Mouse (Mus musculus): ENCODE data around the gene Bcl11b. TPM values are rescaled to one million over a fixed set of nuclear protein-coding genes. Genes with fewer than 3 reads are reported as not detected.

Gene Bcl11b
- polyA plus RNA-seq, 1 experiment from 2014 or later = 2.6 TPM

DNA sequence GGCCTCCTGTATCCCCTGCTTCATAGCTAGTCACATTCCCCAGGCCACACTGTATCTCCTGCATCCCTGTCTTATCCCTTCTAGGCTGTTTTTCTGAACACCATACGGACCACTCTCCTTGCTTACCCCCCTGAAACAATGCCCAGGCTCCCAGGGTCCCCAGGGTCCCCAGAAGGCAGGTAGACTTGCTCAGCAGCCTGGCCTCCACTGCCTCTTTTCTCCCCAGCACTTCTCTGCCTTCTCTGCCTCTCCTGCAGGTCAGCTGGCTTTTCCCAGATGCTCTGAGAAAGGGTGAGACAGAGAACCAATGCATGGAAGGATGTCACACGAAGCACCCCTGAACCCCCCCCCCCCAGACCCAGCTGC, 2.7 kb downstream of the Bcl11b start:
- no peak overlapping the region for H3K9ac ChIP-seq (ENCODE audit: low read length)
- H3K4me3 ChIP-seq (replicated peaks; ENCODE audit: low read length) = peak overlapping the region; percentile 75; the same call in 1 of the 2 replicates
- WGBS = 46% methylated on average over 2 of the region's 2 CpGs
- H3K4me1 ChIP-seq (ENCODE audit: control insufficient read depth, insufficient read depth, low read length) = peaks cover 10% of the 10 kb centered on the region; the same call in 1 of the 2 replicates
- H3K27me3 ChIP-seq (ENCODE audit: control insufficient read depth, insufficient read depth, low read length) = peaks cover 12% of the 10 kb centered on the region
- H3K36me3 ChIP-seq (ENCODE audit: control insufficient read depth, insufficient read depth, low read length) = no peaks in the 10 kb centered on the region
- ATAC-seq (ENCODE audit: insufficient read depth, low FRiP score) = no peak
- no peak overlapping the region for H3K27ac ChIP-seq (ENCODE audit: low read length)
- H3K4me2 ChIP-seq (ENCODE audit: low read depth, low read length) = peak overlapping the region; percentile 93
- H3K9me3 ChIP-seq (replicated peaks; ENCODE audit: control insufficient read depth, low read length) = no peaks in the 10 kb centered on the region

DNA sequence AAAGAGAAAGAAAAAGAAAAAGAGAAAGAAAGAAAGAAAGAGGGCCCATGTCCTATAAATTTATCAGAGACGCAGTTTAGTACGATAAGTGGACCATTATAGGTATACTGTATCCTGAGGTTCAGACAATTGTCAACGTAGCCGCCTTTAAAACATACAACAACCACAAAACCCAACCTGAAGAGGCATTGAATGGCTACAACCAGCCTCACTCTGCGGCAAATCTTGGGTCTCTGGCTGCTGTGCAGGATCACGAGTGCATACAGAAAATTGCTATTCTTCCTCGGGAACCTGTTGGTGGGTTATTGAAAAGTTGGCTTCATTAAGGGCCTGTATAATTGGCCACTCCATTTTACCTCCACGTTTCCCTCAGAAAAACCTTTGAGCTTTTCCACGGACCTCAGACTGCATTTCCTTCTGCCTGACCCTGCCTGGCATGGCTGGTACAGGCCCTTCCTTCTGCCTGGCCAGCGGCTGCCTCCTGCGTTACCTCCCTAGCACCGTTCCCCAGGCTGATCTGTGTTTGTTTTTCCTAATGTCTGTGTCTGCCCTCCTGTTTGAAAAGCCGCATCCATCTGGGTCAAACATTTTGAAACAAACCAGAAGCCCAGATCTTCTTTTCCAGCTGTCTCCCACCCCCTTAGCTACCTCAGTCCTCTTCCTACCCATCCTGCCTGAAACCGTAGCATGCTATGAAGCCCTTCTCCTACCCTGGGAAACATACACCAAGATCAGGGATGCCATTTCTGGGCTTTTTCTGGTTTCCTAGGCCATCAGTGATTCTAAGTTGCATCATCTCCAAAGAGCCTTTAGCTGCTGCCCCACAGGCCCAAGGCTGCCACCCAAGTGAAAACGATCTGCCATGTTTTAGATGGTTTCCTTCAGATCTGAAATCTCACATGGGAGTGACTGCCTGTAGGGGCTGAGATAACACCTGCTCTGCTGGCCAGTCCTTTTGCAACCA, 3.4 kb downstream of the Bcl11b start:
- H3K4me1 ChIP-seq (ENCODE audit: control insufficient read depth, insufficient read depth, low read length) = peaks cover 8% of the 10 kb centered on the region; the same call in 1 of the 2 replicates
- no peak overlapping the region for H3K9ac ChIP-seq (ENCODE audit: low read length)
- H3K36me3 ChIP-seq (ENCODE audit: control insufficient read depth, insufficient read depth, low read length) = no peaks in the 10 kb centered on the region
- peaks cover 10% of the 10 kb centered on the region for H3K27me3 ChIP-seq (ENCODE audit: control insufficient read depth, insufficient read depth, low read length)
- H3K9me3 ChIP-seq (replicated peaks; ENCODE audit: control insufficient read depth, low read length) = no peaks in the 10 kb centered on the region
- H3K27ac ChIP-seq (ENCODE audit: low read length) = no peak overlapping the region
- 71% methylated on average over 15 of the region's 15 CpGs for WGBS
- H3K4me3 ChIP-seq (replicated peaks; ENCODE audit: low read length) = peak overlapping the region; percentile 75; the same call in 1 of the 2 replicates
- peak overlapping the region; percentile 93 for H3K4me2 ChIP-seq (ENCODE audit: low read depth, low read length)
- ATAC-seq (ENCODE audit: insufficient read depth, low FRiP score) = no peak

DNA sequence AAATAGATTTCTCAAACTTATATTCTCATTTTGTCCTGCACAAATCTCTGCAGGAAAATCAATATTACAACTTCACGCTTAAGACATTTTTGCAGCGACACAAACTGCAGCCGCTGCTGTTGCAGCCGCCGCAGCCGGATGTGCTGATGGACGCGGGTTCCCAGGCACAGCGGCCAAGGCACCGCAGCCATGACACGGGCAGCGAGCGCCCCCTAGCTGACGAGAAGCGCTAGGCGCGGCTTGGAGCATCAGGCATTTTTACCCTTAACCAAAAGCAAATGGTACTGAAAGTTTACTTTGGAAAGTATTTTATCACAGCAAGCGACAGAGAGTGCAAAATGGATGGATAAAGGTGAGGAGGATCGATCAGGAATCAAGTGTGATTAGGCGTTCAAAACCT, 4.7 kb downstream of the Bcl11b start:
- H3K9ac ChIP-seq (ENCODE audit: low read length) = no peak overlapping the region
- no peaks in the 10 kb centered on the region for H3K4me1 ChIP-seq (ENCODE audit: control insufficient read depth, insufficient read depth, low read length)
- no peak overlapping the region for H3K4me3 ChIP-seq (replicated peaks; ENCODE audit: low read length)
- no peak overlapping the region for H3K27ac ChIP-seq (ENCODE audit: low read length)
- 0 out of 2 replicates have a peak, but pooled peaks cover 4% of the 10 kb centered on the region for H3K27me3 ChIP-seq (ENCODE audit: control insufficient read depth, insufficient read depth, low read length)
- no peaks in the 10 kb centered on the region for H3K36me3 ChIP-seq (ENCODE audit: control insufficient read depth, insufficient read depth, low read length)
- ATAC-seq (ENCODE audit: insufficient read depth, low FRiP score) = no peak
- H3K9me3 ChIP-seq (replicated peaks; ENCODE audit: control insufficient read depth, low read length) = no peaks in the 10 kb centered on the region
- WGBS = under 1% methylated on average over 20 of the region's 20 CpGs
- peak overlapping the region; percentile 18; the same call in 1 of the 2 replicates for H3K4me2 ChIP-seq (ENCODE audit: low read depth, low read length)

DNA sequence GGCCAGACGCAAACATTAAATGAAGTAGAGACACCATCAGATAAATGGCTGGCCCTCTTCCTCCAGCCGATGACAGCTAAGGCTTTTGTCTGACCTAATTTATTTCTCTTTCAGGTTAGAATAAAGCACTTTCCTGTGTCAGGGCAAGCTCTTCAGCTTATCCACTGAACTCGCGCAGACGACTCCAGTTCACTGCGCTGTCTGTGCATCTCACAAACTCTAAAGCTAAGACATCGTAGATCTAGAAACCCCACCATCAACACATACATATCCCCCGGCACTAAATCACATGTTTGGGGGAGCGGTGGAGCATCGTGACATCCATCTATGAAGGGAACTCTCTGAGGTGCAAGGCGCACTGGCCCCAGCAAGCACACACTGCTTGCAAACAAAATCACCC, 5.5 kb downstream of the Bcl11b start:
- ATAC-seq (ENCODE audit: insufficient read depth, low FRiP score) = no peak
- no peak overlapping the region for H3K9ac ChIP-seq (ENCODE audit: low read length)
- no peak overlapping the region for H3K27ac ChIP-seq (ENCODE audit: low read length)
- no peaks in the 10 kb centered on the region for H3K4me1 ChIP-seq (ENCODE audit: control insufficient read depth, insufficient read depth, low read length)
- H3K4me2 ChIP-seq (ENCODE audit: low read depth, low read length) = no peak overlapping the region
- no peaks in the 10 kb centered on the region for H3K36me3 ChIP-seq (ENCODE audit: control insufficient read depth, insufficient read depth, low read length)
- WGBS = 56% methylated on average over 11 of the region's 11 CpGs
- H3K27me3 ChIP-seq (ENCODE audit: control insufficient read depth, insufficient read depth, low read length) = 0 out of 2 replicates have a peak, but pooled peaks cover 4% of the 10 kb centered on the region
- H3K9me3 ChIP-seq (replicated peaks; ENCODE audit: control insufficient read depth, low read length) = no peaks in the 10 kb centered on the region
- no peak overlapping the region for H3K4me3 ChIP-seq (replicated peaks; ENCODE audit: low read length)

DNA sequence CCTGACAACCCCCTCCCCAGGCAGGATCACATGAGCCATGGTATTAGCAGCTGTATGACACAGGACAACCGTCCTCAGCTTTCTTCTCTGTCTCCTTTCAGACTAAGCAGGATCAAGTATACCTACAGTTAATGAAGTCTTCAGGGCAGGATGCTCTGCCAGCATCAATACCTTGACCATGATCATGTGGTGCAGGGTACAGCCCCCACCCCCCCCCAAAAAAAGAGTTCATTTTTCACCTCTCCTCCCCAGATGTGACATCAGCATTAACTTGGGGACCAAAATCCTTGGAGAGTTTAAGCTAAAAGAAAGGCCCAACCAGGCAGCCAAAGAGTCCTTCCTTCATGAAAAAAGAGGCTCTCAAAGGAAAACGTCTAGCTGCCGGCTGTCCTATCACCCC, 6.2 kb downstream of the Bcl11b start:
- Histone ChIP-seq H3K4me2 (ENCODE audit: low read depth, low read length) (no peak overlapping the region), H3K36me3 (ENCODE audit: control insufficient read depth, insufficient read depth, low read length) (no peaks in the 10 kb centered on the region), H3K4me1 (ENCODE audit: control insufficient read depth, insufficient read depth, low read length) (no peaks in the 10 kb centered on the region), H3K9ac (ENCODE audit: low read length) (no peak overlapping the region), H3K27me3 (ENCODE audit: control insufficient read depth, insufficient read depth, low read length) (0 out of 2 replicates have a peak, but pooled peaks cover 4% of the 10 kb centered on the region), H3K4me3 (replicated peaks; ENCODE audit: low read length) (no peak overlapping the region), H3K27ac (ENCODE audit: low read length) (no peak overlapping the region), H3K9me3 (replicated peaks; ENCODE audit: control insufficient read depth, low read length) (no peaks in the 10 kb centered on the region)
- WGBS = 46% methylated on average over 3 of the region's 3 CpGs
- no peak for ATAC-seq (ENCODE audit: insufficient read depth, low FRiP score)

DNA sequence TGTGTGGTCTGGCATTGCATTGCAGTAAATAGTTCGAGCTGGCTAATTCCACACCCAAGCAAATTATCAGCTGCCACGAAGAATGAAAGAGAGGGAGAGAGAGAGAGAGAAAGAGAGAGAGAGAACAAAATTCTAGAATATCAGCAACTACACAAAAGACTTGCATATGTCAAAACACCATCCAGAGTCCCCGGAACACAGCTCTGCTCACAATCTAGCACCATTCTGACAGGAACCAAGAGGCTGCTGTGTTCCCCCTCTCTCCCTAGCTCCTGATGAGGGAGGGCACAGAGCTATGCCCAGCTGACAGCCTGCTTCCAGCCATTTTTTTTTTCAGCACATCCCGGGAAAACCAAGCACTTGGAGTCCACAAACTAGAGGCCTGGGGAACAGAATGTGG, 6.6 kb downstream of the Bcl11b start:
- 42% methylated on average over 4 of the region's 4 CpGs for WGBS
- ATAC-seq (ENCODE audit: insufficient read depth, low FRiP score) = no peak
- Histone ChIP-seq H3K4me3 (replicated peaks; ENCODE audit: low read length) (no peak overlapping the region), H3K4me2 (ENCODE audit: low read depth, low read length) (no peak overlapping the region), H3K27me3 (ENCODE audit: control insufficient read depth, insufficient read depth, low read length) (0 out of 2 replicates have a peak, but pooled peaks cover 4% of the 10 kb centered on the region), H3K27ac (ENCODE audit: low read length) (no peak overlapping the region), H3K9me3 (replicated peaks; ENCODE audit: control insufficient read depth, low read length) (no peaks in the 10 kb centered on the region), H3K9ac (ENCODE audit: low read length) (no peak overlapping the region), H3K4me1 (ENCODE audit: control insufficient read depth, insufficient read depth, low read length) (no peaks in the 10 kb centered on the region), H3K36me3 (ENCODE audit: control insufficient read depth, insufficient read depth, low read length) (no peaks in the 10 kb centered on the region)

DNA sequence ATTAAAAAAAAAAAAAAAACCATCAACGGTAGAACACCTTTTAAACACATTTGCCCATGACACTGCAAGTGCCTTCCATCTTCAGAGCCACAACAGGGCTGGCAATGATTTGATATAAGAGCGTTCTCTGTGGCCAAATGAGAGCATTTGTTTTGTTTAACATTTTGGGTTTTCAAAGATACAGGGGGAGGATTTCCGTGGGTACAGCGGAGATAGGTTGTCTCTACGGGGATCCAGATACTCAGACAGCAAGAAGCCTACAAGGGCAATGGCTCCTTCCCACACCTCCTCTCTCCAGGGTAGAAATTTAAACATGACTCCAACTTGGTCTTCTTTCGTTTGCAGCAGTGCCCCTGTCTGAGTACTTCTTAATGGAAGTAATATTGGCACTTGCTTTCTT, 7.2 kb downstream of the Bcl11b start:
- Histone ChIP-seq H3K9ac (ENCODE audit: low read length) (no peak overlapping the region), H3K4me3 (replicated peaks; ENCODE audit: low read length) (no peak overlapping the region), H3K4me2 (ENCODE audit: low read depth, low read length) (no peak overlapping the region), H3K27me3 (ENCODE audit: control insufficient read depth, insufficient read depth, low read length) (0 out of 2 replicates have a peak, but pooled peaks cover 4% of the 10 kb centered on the region), H3K9me3 (replicated peaks; ENCODE audit: control insufficient read depth, low read length) (no peaks in the 10 kb centered on the region), H3K27ac (ENCODE audit: low read length) (no peak overlapping the region), H3K4me1 (ENCODE audit: control insufficient read depth, insufficient read depth, low read length) (no peaks in the 10 kb centered on the region), H3K36me3 (ENCODE audit: control insufficient read depth, insufficient read depth, low read length) (no peaks in the 10 kb centered on the region)
- WGBS = 76% methylated on average over 6 of the region's 6 CpGs
- no peak for ATAC-seq (ENCODE audit: insufficient read depth, low FRiP score)

DNA sequence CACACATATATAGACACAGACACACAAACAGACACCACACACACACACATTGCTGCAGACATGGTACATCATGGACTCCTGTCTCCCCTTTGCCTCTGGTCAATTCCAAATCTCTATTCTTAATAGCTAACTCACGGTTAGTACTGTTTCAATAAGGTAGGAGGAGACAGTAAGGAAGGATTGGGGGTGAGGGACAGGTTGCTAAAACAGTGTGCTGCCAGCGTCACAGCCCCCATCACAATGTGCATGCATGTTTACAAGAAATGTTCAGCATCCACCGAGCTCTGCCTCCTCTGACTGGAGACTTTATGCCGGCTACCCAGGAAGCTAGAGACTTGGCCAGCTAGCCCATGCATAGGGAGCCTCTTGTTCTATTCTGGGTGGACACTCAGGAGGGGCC, 9.0 kb downstream of the Bcl11b start:
- Histone ChIP-seq H3K4me3 (replicated peaks; ENCODE audit: low read length) (no peak overlapping the region), H3K36me3 (ENCODE audit: control insufficient read depth, insufficient read depth, low read length) (no peaks in the 10 kb centered on the region), H3K27me3 (ENCODE audit: control insufficient read depth, insufficient read depth, low read length) (no peaks in the 10 kb centered on the region), H3K4me2 (ENCODE audit: low read depth, low read length) (no peak overlapping the region), H3K27ac (ENCODE audit: low read length) (no peak overlapping the region), H3K4me1 (ENCODE audit: control insufficient read depth, insufficient read depth, low read length) (0 out of 2 replicates have a peak, but pooled peaks cover 3% of the 10 kb centered on the region), H3K9me3 (replicated peaks; ENCODE audit: control insufficient read depth, low read length) (no peaks in the 10 kb centered on the region), H3K9ac (ENCODE audit: low read length) (no peak overlapping the region)
- no peak for ATAC-seq (ENCODE audit: insufficient read depth, low FRiP score)
- 48% methylated on average over 4 of the region's 4 CpGs for WGBS

DNA sequence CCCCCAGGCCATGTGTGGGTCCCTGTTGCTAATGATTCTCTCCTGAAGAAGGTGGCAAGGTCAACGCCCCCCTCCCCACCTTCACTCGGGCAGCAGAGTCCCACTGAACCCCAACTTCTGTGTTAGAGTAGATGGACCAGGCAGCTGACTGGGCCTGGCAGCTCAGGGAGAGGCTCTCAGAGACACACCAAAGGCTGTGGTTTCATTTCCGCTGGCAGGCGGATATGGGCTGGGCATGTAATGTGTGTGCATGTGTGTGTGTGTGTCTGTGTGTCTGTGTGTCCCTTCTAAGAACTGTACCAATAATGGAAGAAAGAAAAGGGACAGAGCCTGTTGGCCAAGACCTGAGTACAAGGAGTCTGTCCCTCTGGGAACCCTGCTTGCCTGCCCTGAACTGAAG, 10.4 kb downstream of the Bcl11b start:
- ATAC-seq (ENCODE audit: insufficient read depth, low FRiP score) = no peak
- Histone ChIP-seq H3K9me3 (replicated peaks; ENCODE audit: control insufficient read depth, low read length) (no peaks in the 10 kb centered on the region), H3K4me3 (replicated peaks; ENCODE audit: low read length) (no peak overlapping the region), H3K27me3 (ENCODE audit: control insufficient read depth, insufficient read depth, low read length) (no peaks in the 10 kb centered on the region), H3K27ac (ENCODE audit: low read length) (no peak overlapping the region), H3K4me2 (ENCODE audit: low read depth, low read length) (no peak overlapping the region), H3K4me1 (ENCODE audit: control insufficient read depth, insufficient read depth, low read length) (0 out of 2 replicates have a peak, but pooled peaks cover 3% of the 10 kb centered on the region), H3K9ac (ENCODE audit: low read length) (no peak overlapping the region), H3K36me3 (ENCODE audit: control insufficient read depth, insufficient read depth, low read length) (no peaks in the 10 kb centered on the region)
- WGBS = 77% methylated on average over 4 of the region's 4 CpGs

Measured in stomach, embryonic 16.5 days (tissue).